Mouse (Mus musculus) forebrain, postnatal 0 days (tissue): ENCODE data around the gene Cse1l. TPM values are rescaled to one million over a fixed set of nuclear protein-coding genes. Genes with fewer than 3 reads are reported as not detected.
A peak's percentile ranks its signal among the peaks of the same experiment; 100 is the strongest.

Source experiments
- ATAC-seq: fragments of 200-750 bp; cut with Nextera tagmentation; 2 replicates; pipeline ENCODE4 v1.8.0; 2017; ENCODE audit warnings: mild to moderate bottlenecking, moderate library complexity
- DNase-seq: peaks from one replicate; pipeline ENCODE4 v3.0.0-alpha.2; 2015
- H3K27ac ChIP-seq: fragments of 300-500 bp; sonication (generic); 2 replicates; pipeline ENCODE4 v1.5.1; 2014; ENCODE audit warnings: low read depth, mild to moderate bottlenecking, antibody characterized with exemption, low read length, moderate library complexity, mixed read lengths
- H3K27me3 ChIP-seq: fragments of 300-500 bp; sonication (generic); 2 replicates; pipeline ENCODE4 v1.6.1; 2014; ENCODE audit warnings: mild to moderate bottlenecking, low read length, mixed read lengths; ENCODE audit not compliant: insufficient read depth
- H3K36me3 ChIP-seq: fragments of 300-500 bp; sonication (generic); 2 replicates; pipeline ENCODE4 v1.6.1; 2014; ENCODE audit warnings: mild to moderate bottlenecking, moderate library complexity; ENCODE audit not compliant: insufficient read depth
- H3K4me1 ChIP-seq: fragments of 300-500 bp; sonication (generic); 2 replicates; pipeline ENCODE4 v1.6.1; 2014; ENCODE audit warnings: antibody characterized with exemption; ENCODE audit not compliant: insufficient read depth
- H3K4me2 ChIP-seq: fragments of 300-500 bp; sonication (generic); 2 replicates; pipeline ENCODE4 v1.6.1; 2014; ENCODE audit warnings: low read depth, mild to moderate bottlenecking, moderate library complexity
- H3K4me3 ChIP-seq: fragments of 300-500 bp; sonication (generic); 2 replicates; pipeline ENCODE4 v1.5.1; 2014; ENCODE audit warnings: low read depth, low read length, mixed read lengths
- H3K9ac ChIP-seq: fragments of 300-500 bp; sonication (generic); 2 replicates; pipeline ENCODE4 v1.6.1; 2014; ENCODE audit warnings: mild to moderate bottlenecking
- H3K9me3 ChIP-seq: fragments of 300-500 bp; sonication (generic); 2 replicates; pipeline ENCODE4 v1.6.1; 2016; ENCODE audit warnings: low read length
- CTCF ChIP-seq: sonication (generic); IDR thresholded peaks from 2 replicates; pipeline ENCODE4 v1.5.1; 2016; ENCODE audit warnings: antibody characterized with exemption, control low read depth, low read depth
- WGBS: fragments of 180-500 bp; shearing (Covaris S2); extraction: QIAGEN DNeasy Blood & Tissue Kit; methylation state at CpG from one replicate; pipeline ENCODE4 v1.1.7; 2014; 5-methylcytosine and 5-hydroxymethylcytosine counted together
- polyA plus RNA-seq: library from polyadenylated mRNA; unstranded; fragments of >200 nt; fragmentation: Nextera tagmentation; extraction: Ambion mirVana; gene quantifications from 2 replicates; pipeline ENCODE4 v1.2.1, GENCODE M21; 2015
- total RNA-seq: library from RNA; depleted of rRNA; stranded (reverse); fragments of >200 nt; gene quantifications from 2 replicates; pipeline ENCODE4 v1.2.3, GENCODE M21; 2014

Cse1l gene
- total and polyA plus RNA-seq, 2 experiments from 2014 or later = 68.8 to 79.7 TPM

DNA sequence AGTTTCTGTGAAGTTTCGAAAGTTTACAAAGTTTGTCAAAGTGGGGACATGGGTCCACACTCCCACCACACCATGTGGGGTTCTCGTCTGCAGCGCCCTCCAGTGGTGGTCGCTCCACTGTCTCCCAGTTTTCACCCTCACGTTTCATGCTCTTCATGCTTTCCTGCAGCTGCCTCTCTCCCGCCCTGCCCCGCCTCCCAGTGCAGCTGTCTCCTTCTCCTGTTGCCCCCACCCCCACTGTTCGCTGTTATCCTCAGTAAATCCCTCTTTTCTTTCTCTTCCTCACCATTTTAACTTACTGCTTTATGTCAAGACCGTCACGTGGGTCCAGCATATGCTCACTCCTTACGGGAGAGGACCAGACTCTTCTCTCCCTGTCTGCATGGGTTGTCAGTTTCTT, 18.0 kb upstream of the Cse1l start:
- Histone ChIP-seq H3K9ac (no peak overlapping the region), H3K4me1 (no peaks in the 10 kb centered on the region), H3K36me3 (peaks cover 34% of the 10 kb centered on the region), H3K4me2 (no peak overlapping the region), H3K27me3 (no peaks in the 10 kb centered on the region), H3K9me3 (no peaks in the 10 kb centered on the region), H3K27ac (no peak overlapping the region), H3K4me3 (no peak overlapping the region)
- 25% methylated on average over 11 of the region's 11 CpGs for WGBS
- TF ChIP-seq CTCF = peak; percentile 33; the same call in 1 of the 2 replicates
- DNase-seq (no peak), ATAC-seq (no peak)

DNA sequence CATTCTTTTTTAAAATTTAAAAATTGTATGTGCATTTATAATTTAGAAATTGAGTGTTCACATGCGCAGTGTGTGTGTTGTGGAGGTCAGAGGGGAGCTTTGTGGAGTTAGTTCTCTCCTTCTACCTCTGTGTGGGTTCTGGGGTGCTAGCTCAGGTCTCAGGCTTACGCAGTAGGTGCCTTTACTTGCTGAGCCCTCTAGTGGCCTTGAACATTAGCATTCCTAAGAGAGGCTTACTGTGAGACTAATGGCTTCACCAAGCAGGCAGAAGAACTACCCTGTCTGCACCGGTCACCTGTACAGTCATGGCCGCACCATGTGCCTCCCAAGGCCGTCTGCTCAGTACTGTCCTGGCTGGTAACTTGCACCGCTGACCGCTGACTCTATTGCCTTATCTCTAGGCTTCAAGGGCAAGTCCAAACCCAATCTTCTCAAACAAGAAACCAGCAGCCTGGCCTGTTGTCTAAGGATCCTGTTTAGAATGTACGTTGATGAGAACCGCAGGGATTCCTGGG, 14.4 kb upstream of the Cse1l start:
- Histone ChIP-seq H3K4me3 (no peak overlapping the region), H3K4me1 (no peaks in the 10 kb centered on the region), H3K27ac (no peak overlapping the region), H3K27me3 (no peaks in the 10 kb centered on the region), H3K4me2 (no peak overlapping the region), H3K9ac (no peak overlapping the region), H3K9me3 (no peaks in the 10 kb centered on the region), H3K36me3 (peaks cover 34% of the 10 kb centered on the region)
- peak; percentile 39 for TF ChIP-seq CTCF
- ATAC-seq (no peak), DNase-seq (no peak)
- WGBS = 71% methylated on average over 9 of the region's 9 CpGs

DNA sequence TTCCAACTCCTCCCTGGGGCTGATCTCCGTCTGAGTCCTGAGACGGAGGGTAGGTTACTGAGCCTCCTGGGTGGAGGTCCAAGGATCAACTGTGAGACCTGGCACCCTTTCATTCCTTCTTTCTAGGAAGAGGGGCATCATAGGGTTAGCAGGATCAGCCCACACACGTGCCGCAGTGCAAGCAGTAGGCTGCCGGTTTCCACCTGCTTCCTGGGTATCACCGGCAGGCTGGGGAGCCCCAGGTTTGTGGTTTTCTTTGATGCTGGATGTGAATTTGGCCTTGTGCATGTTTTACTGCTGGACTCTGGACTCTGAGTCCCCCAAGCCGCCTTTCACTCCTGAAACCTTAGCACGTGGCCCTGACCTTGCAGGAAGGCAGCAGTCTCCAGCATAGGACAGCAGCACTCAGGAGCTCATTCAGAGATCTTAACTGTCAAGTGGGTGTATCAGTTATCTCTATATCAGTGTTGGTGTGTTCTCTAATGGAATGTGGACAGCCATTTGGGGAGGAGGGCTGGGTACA, 13.6 kb upstream of the Cse1l start:
- Histone ChIP-seq H3K27me3 (no peaks in the 10 kb centered on the region), H3K4me2 (no peak overlapping the region), H3K4me3 (no peak overlapping the region), H3K4me1 (no peaks in the 10 kb centered on the region), H3K9me3 (no peaks in the 10 kb centered on the region), H3K36me3 (peaks cover 35% of the 10 kb centered on the region), H3K27ac (no peak overlapping the region), H3K9ac (no peak overlapping the region)
- no peak for DNase-seq
- no peak for ATAC-seq
- TF ChIP-seq CTCF = no peak
- 92% methylated on average over 8 of the region's 8 CpGs for WGBS

DNA sequence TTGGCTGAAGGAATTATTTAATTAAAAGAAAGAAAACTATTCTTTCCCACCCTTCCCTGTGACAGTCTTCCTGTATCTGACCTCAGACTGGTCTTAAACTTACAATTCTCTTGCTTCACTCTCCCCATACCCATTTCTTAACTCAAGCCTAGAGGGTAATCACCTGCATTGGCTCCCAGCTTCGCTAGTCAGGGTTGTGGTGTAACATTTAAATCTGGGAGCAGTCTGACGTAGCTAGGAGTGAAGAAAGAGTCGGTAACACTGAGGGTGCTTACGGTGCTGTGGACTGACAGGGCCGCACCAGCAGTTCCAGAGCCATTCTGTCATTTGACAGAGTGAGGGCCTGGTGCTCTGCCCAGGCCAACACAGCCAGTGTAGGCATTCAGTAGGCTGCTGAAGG, 12.8 kb upstream of the Cse1l start:
- DNase-seq (no peak), ATAC-seq (no peak)
- no peak overlapping the region for H3K4me2 ChIP-seq
- peaks cover 35% of the 10 kb centered on the region for H3K36me3 ChIP-seq
- TF ChIP-seq CTCF = no peak
- no peaks in the 10 kb centered on the region for H3K4me1 ChIP-seq
- no peaks in the 10 kb centered on the region for H3K9me3 ChIP-seq
- H3K27me3 ChIP-seq = no peaks in the 10 kb centered on the region
- no peak overlapping the region for H3K9ac ChIP-seq
- 93% methylated on average over 5 of the region's 5 CpGs for WGBS
- H3K4me3 ChIP-seq = no peak overlapping the region
- H3K27ac ChIP-seq = no peak overlapping the region

DNA sequence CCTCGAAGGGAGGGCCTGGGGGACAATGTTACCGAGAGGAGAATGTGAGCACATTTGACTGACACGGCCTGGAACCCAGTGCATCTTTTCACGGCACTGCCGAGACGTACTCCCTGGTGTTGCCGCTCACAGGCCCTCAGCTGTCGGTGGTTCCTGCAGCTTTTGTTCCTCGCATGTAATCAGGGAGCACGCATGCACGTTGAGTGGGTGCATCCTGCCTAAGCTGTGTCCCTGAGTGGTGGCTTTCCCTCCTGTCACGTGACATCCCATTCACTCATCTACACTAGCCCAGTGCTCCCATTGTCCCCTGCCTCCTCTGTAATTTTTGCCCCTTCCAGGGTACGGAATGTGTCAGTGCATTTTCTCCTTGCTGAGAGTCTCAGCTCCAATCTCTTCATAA, 9.5 kb upstream of the Cse1l start:
- no peak overlapping the region for H3K27ac ChIP-seq
- ATAC-seq (peak; percentile 53), DNase-seq (no peak)
- H3K4me2 ChIP-seq = no peak overlapping the region
- no peaks in the 10 kb centered on the region for H3K4me1 ChIP-seq
- no peaks in the 10 kb centered on the region for H3K27me3 ChIP-seq
- H3K9me3 ChIP-seq = no peaks in the 10 kb centered on the region
- H3K36me3 ChIP-seq = peaks cover 30% of the 10 kb centered on the region
- no peak overlapping the region for H3K4me3 ChIP-seq
- H3K9ac ChIP-seq = no peak overlapping the region
- TF ChIP-seq CTCF = no peak
- WGBS = 60% methylated on average over 13 of the region's 13 CpGs

DNA sequence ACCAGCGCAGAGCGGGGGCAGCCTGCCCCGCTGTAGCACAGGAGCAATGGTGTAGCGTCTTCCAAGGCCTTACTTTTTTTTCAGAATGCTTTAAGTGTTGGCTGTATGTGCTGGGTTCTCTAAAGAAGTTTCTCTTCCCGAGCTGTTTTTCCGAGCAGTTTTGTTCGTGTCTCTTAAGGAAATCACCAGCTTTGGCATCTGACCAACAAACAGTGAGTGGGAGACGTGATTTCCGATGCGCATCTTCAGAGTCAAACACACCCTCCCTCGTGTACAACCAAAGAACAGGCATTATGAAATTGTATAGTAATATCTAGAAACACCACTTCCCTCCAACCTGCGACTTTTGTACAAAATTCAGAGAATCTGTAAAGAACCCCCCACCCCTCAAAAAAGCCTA, 8.9 kb upstream of the Cse1l start:
- H3K4me1 ChIP-seq = no peaks in the 10 kb centered on the region
- WGBS = 67% methylated on average over 12 of the region's 12 CpGs
- no peak for ATAC-seq

DNA sequence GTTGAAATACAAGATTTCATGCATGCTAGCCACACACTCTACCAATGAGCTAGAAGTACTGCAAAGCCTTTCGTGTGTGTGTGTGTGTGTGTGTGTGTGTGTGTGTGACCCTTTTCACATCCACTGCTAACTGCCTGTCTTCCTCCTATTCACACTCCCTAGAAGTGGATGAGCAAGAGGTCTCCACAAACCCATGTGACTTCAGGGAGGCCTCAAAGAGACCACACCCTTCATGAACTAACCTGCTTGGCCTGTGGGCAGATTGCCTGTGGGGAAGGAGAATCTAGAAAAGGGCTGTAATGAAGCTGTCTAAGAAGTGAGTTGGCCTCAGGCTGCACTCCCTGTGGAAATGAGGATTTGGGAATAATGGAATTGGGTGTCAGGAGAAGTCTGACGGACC, 6.7 kb upstream of the Cse1l start:
- H3K4me1 ChIP-seq = no peaks in the 10 kb centered on the region
- no peaks in the 10 kb centered on the region for H3K9me3 ChIP-seq
- ATAC-seq = no peak
- no peak for DNase-seq
- peaks cover 11% of the 10 kb centered on the region for H3K36me3 ChIP-seq
- no peak for TF ChIP-seq CTCF
- H3K9ac ChIP-seq = no peak overlapping the region
- H3K27me3 ChIP-seq = no peaks in the 10 kb centered on the region
- WGBS = 83% methylated on average over 2 of the region's 2 CpGs
- no peak overlapping the region for H3K4me2 ChIP-seq
- no peak overlapping the region for H3K27ac ChIP-seq
- no peak overlapping the region for H3K4me3 ChIP-seq

More for the DNA sequence above, 8.9 kb upstream of the Cse1l start:
- no peak for TF ChIP-seq CTCF
- Histone ChIP-seq H3K27me3 (no peaks in the 10 kb centered on the region), H3K9ac (no peak overlapping the region), H3K9me3 (no peaks in the 10 kb centered on the region), H3K4me2 (no peak overlapping the region), H3K27ac (no peak overlapping the region), H3K4me3 (no peak overlapping the region), H3K36me3 (peaks cover 24% of the 10 kb centered on the region)
- peak; percentile 25 for DNase-seq
